Mouse (Mus musculus): ENCODE measurements around the gene Xrcc5. TPM values are rescaled to one million over a fixed set of nuclear protein-coding genes. Genes with fewer than 3 reads are reported as not detected.

The Xrcc5 gene
- total and polyA plus RNA-seq, 3 experiments = 32.7 to 47.2 TPM; not detected in 1

DNA sequence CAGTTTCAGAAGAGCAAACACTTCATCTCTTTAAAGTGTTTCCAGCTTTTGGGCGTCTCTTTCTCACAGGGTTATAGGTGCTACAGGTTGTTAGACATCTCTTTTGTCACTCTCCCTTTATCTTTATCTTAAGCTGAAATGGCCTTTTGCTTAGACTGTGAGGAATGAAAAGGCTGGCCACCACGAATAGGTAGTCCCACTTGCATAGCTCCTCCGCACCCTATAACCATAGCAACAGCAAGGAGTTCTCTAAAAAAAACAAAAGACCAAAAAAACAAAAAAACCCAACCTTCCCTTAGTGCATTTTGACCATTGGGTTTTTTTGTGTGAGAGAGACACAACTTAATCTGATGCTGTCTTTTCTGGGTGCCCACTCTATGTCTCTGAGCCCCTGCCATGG is 127.3 kb downstream of the Xrcc5 start:
- no peaks in the 10 kb centered on the region for H3K36me3 ChIP-seq (ENCODE audit: control insufficient read depth in 1 of 2, insufficient read depth in 2 of 2, low read length in 2 of 2)
- no peaks in the 10 kb centered on the region for H3K9me3 ChIP-seq (replicated peaks; ENCODE audit: insufficient read depth, low read length)
- no peaks in the 10 kb centered on the region for H3K4me1 ChIP-seq (ENCODE audit: control insufficient read depth in 1 of 2, insufficient read depth in 2 of 2, low read length in 2 of 2)
- H3K79me2 ChIP-seq (ENCODE audit: control insufficient read depth, insufficient read depth, low read length, poor library complexity) = no peaks in the 10 kb centered on the region
- H3K27me3 ChIP-seq (ENCODE audit: control insufficient read depth in 1 of 2, insufficient read depth in 2 of 2, low read length in 2 of 2) = no peaks in the 10 kb centered on the region
- no peak for DNase-seq (ENCODE audit: low read depth, low spot score)
- TF ChIP-seq NELFE (IDR thresholded peaks at IDR 0.05; ENCODE audit: low read depth, low read length) (no peak), SIN3A (IDR thresholded peaks at IDR 0.05; ENCODE audit: low read length) (no peak), USF1 (IDR thresholded peaks at IDR 0.05; ENCODE audit: low read depth, low read length) (no peak), POLR2A (IDR thresholded peaks at IDR 0.05; ENCODE audit: control insufficient read depth in 1 of 2, insufficient read depth in 1 of 2, low read depth in 1 of 2, low read length in 2 of 2, poor library complexity in 1 of 2) (no peak), POLR2AphosphoS5 (IDR thresholded peaks at IDR 0.05; ENCODE audit: borderline replicate concordance, low read depth, low read length) (no peak), UBTF (IDR thresholded peaks at IDR 0.05; ENCODE audit: borderline replicate concordance, insufficient read depth, low read depth, low read length) (no peak), ZKSCAN1 (IDR thresholded peaks at IDR 0.05; ENCODE audit: low read depth, low read length) (no peak), TBP (IDR thresholded peaks at IDR 0.05; ENCODE audit: low read depth, low read length) (no peak), EP300 (IDR thresholded peaks at IDR 0.05; ENCODE audit: low read depth in 1 of 2, low read length in 2 of 2) (no peak), POLR2AphosphoS2 (IDR thresholded peaks at IDR 0.05; ENCODE audit: low read length) (no peak), E2F4 (IDR thresholded peaks at IDR 0.05; ENCODE audit: borderline replicate concordance, low read depth, low read length) (no peak)
- H3K9ac ChIP-seq (ENCODE audit: control insufficient read depth, low read depth, low read length, poor library complexity, severe bottlenecking) = no peak overlapping the region
- no peak overlapping the region for H3K4me3 ChIP-seq (ENCODE audit: control insufficient read depth in 1 of 2, insufficient read depth in 1 of 2, low read depth in 2 of 2, low read length in 2 of 2)
- no peak overlapping the region for H3K27ac ChIP-seq (ENCODE audit: control insufficient read depth, low read depth, low read length)

DNA sequence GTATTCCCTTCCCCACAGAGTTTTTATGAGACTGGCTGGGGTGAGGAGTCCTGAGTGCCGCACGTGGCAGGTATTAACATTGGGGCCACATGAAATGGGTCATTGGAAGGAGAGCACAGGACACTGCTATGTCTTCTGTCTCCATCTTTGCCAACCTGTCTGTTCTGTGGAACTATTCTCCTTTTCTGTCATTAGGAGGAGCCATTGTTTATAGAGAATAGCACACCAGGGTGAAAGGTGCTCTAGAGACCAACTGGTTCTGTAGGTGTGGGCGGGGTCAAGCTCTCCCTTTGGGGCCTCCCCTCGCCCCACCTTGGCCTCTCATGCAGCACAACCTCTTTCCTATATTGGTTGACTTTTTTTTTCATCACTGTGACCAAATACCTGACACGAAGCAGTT is 129.7 kb downstream of the Xrcc5 start:
- no peak overlapping the region for H3K4me3 ChIP-seq (ENCODE audit: control insufficient read depth in 1 of 2, insufficient read depth in 1 of 2, low read depth in 2 of 2, low read length in 2 of 2)
- H3K27me3 ChIP-seq (ENCODE audit: control insufficient read depth in 1 of 2, insufficient read depth in 2 of 2, low read length in 2 of 2) = no peaks in the 10 kb centered on the region
- DNase-seq (ENCODE audit: low read depth, low spot score) = no peak
- TF ChIP-seq NELFE (IDR thresholded peaks at IDR 0.05; ENCODE audit: low read depth, low read length) = no peak
- TF ChIP-seq E2F4 (IDR thresholded peaks at IDR 0.05; ENCODE audit: borderline replicate concordance, low read depth, low read length) = no peak
- TF ChIP-seq ZMIZ1 (IDR thresholded peaks at IDR 0.05; ENCODE audit: low read depth, low read length) = no peak
- TF ChIP-seq ZNF384 (IDR thresholded peaks at IDR 0.05; ENCODE audit: low read depth, low read length) = no peak
- TF ChIP-seq TCF12 (IDR thresholded peaks at IDR 0.05; ENCODE audit: low read depth, low read length) = no peak
- no peak for TF ChIP-seq POLR2AphosphoS5 (IDR thresholded peaks at IDR 0.05; ENCODE audit: borderline replicate concordance, low read depth, low read length)
- no peak for TF ChIP-seq RAD21 (IDR thresholded peaks at IDR 0.05; ENCODE audit: low read depth, low read length)
- no peak for TF ChIP-seq KAT2A (conservative IDR thresholded peaks at IDR 0.05; ENCODE audit: low read depth, low read length)
- TF ChIP-seq NRF1 (IDR thresholded peaks at IDR 0.05; ENCODE audit: insufficient read depth, low read depth, low read length, poor library complexity, severe bottlenecking) = no peak
- no peak for TF ChIP-seq MEF2A (IDR thresholded peaks at IDR 0.05; ENCODE audit: extremely low read depth, insufficient replicate concordance, low read depth, low read length, poor library complexity, severe bottlenecking)
- TF ChIP-seq POLR2A (IDR thresholded peaks at IDR 0.05; ENCODE audit: control insufficient read depth in 1 of 2, insufficient read depth in 1 of 2, low read depth in 1 of 2, low read length in 2 of 2, poor library complexity in 1 of 2) = no peak
- no peak for TF ChIP-seq USF1 (IDR thresholded peaks at IDR 0.05; ENCODE audit: low read depth, low read length)
- no peak overlapping the region for H3K9ac ChIP-seq (ENCODE audit: control insufficient read depth, low read depth, low read length, poor library complexity, severe bottlenecking)
- no peaks in the 10 kb centered on the region for H3K4me1 ChIP-seq (ENCODE audit: control insufficient read depth in 1 of 2, insufficient read depth in 2 of 2, low read length in 2 of 2)
- H3K9me3 ChIP-seq (replicated peaks; ENCODE audit: insufficient read depth, low read length) = no peaks in the 10 kb centered on the region
- H3K27ac ChIP-seq (ENCODE audit: control insufficient read depth, low read depth, low read length) = no peak overlapping the region
- H3K36me3 ChIP-seq (ENCODE audit: control insufficient read depth in 1 of 2, insufficient read depth in 2 of 2, low read length in 2 of 2) = no peaks in the 10 kb centered on the region
- H3K79me2 ChIP-seq (ENCODE audit: control insufficient read depth, insufficient read depth, low read length, poor library complexity) = no peaks in the 10 kb centered on the region

Measured in MEL (cell line).